Mouse (Mus musculus) gastrocnemius, postnatal 25 days (tissue): ENCODE measurements around the gene Nrbp1. TPM values are rescaled to one million over a fixed set of nuclear protein-coding genes. Genes with fewer than 3 reads are reported as not detected.
"Not testable (repeated sequence)": the region's sequence is repeated elsewhere in the genome, so short reads cannot be mapped to it uniquely, and the experiment has no call there.

Source experiments
- DNase-seq: peaks from one replicate; pipeline ENCODE4 v3.0.0; 2022
- total RNA-seq, 2 experiments: library from RNA; stranded (reverse); gene quantifications; 1 replicate in 1 of 2; 2 replicates in 1 of 2; pipeline ENCODE4 v1.2.3; 2021

The Nrbp1 gene
- total RNA-seq, 2 experiments from 2014 or later, result 52.2 to 55.9 TPM

DNA sequence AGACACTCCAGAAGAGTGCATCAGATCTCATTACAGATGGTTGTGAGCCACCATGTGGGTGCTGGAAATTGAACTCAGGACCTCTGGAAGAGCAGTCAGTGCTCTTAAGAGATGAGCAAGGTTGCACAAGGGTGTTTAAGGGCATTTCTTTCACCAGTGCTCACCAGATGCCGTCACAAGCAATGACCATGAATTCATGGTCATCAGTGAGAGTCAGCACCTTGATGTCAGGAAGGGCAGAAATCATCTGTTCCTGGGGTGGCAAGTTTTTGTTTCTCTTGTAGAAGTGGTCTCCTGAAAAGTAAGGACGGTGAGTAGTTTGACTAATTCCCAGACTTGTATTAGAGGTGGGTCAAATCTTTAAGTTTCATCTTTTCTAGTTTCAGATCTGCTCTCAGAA is 36.8 kb upstream of the Nrbp1 start:
- DNase-seq, result no peak

DNA sequence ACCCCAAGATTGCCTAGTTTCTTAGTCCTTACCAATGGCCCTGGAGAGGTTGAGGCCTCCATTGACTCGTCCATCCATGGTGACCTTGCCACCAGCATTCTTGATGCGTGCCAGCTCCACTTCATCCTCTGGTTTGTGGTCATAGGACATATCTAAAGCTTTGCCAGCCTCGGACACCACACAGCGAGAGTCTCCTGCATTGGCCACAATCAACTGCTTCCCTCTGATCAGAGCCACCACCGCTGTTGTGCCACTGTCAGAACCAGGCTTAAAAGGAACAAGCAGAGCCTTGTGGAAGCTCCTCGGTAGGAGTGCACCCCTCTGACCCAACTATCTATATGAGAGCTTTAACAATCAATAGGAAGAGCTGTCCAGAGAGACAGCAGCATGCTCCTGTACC is 36.2 kb upstream of the Nrbp1 start:
- DNase-seq, result no peak

- DNase-seq, result not testable (repeated sequence)
Measured at GRCm38 (mm10) chr5:31216554-31216953, 24.1 kb upstream of the Nrbp1 start.

GRCm38 (mm10) chr5:31218294-31218693 is 22.4 kb upstream of the Nrbp1 start:
- DNase-seq, result no peak

DNA sequence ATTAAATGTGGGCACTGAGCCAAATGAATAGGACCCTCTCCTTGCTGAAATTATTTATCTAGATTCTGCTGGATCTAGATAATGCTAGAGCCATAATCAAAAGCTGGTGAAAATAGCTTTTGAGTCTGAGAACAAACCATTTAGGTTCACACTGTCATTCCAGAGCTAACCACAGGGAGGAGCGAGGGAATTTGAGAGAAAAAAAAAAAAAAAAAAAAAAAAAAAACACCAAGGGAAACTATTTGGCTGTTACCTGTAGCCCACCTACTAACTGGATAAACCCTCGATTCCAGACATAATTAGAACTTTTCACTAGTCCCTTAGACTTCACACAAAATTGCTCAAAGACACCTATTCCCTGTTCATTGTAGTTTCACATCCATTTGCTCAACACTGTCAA is 21.6 kb upstream of the Nrbp1 start:
- DNase-seq, result no peak

- no peak for DNase-seq
Measured at GRCm38 (mm10) chr5:31219474-31219873, 21.2 kb upstream of the Nrbp1 start.

DNA sequence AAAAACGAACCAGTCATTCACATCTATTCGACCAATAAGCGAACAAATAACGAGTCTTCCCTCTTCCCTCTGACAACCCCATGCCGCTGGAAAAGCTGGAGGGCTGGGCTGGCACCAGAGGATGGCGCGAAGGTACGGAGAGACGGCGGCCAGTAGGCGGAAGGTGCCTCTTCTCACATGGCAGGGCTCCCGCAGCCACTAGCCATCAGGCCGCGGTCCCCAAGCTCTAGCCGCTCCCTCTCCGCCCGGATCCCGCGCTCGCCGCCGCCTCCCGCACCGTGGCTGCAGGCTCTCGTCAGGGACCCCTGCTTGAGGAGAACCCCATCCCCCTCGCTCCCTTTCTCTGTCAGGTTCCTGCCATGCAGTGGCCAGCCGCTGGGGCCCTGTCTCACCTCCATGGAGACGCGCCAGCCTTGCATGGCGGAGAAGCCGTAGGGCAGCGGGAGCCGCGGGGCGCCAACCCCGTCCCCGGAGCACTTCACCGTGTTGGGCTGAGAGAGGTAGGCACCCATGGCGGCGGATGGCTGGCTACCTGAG is 20.7 kb upstream of the Nrbp1 start:
- DNase-seq, result no peak

- DNase-seq, result peak; percentile 97
Measured at GRCm38 (mm10) chr5:31220448-31221303, 20.0 kb upstream of the Nrbp1 start, which contains the start of gene Ppm1g. Gene Ppm1g (minus strand): TSS chr5:31220687.

- no peak for DNase-seq
Measured at GRCm38 (mm10) chr5:31221304-31221945, 19.2 kb upstream of the Nrbp1 start.

DNA sequence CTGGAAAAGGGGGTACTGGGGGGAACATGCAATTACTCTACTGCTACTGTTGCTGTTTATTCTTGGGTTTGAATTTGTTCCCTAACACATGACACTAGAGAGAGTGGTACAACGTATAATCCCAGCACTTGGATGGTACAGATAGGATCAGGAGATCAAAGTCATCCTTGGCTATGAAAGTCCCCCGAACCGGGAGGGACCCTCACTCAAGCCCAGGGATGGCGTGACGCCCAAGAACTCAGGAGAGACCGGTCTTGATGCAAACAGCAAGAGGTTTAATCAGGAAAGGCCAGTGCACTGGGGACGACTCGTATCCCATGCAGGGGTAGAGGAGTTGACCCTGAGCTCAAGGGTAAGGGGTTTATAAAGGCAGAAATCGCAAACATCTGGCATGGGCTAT is 18.0 kb upstream of the Nrbp1 start:
- no peak for DNase-seq

GRCm38 (mm10) chr5:31226641-31227040 is 14.0 kb upstream of the Nrbp1 start:
- no peak for DNase-seq

DNA sequence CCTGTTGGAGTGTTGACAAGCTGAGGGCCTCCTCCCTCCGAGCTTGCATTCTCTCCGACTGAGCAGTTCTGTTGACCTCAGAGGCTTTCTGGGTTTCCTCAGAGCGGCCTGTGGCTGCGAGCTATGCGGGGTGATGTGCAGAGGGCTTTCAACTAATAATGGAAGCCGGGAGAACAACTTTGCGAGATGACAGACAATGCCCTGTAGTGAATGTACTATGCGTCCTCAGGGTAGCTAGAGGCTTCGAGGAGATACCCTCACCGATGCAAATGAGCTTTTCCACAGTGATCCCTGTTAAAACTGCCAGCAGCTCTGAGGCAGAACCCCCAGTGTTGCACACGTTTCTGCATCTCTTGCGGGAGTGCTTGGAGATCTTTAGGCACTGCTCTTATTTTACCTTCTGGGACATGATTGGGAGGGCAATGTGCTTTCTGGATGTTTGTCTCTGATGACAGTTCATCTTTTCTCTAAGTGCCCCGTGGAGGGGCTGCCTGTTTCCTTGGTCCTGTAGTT is 914 bp downstream of the Nrbp1 start:
- DNase-seq, result no peak

DNA sequence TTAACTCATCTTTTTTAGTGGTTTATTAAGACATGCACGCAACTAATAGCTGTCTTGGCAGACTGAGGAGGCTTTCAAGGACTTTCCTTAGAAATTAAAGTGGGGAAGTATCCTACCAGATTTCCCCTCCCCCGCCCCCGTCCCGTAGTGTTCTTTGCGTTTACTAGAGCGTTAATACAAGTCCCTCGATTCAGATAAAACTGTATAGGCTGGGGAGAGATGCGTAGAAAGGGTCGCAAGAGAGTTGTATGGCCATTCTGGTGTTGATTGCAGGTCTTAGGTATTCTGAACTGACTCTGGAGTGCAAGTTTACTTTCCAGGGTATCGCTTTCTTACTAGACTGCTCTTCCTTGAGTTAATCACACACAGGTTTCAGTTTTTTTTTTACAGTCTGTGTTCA is 1.5 kb downstream of the Nrbp1 start:
- DNase-seq, result no peak

DNA sequence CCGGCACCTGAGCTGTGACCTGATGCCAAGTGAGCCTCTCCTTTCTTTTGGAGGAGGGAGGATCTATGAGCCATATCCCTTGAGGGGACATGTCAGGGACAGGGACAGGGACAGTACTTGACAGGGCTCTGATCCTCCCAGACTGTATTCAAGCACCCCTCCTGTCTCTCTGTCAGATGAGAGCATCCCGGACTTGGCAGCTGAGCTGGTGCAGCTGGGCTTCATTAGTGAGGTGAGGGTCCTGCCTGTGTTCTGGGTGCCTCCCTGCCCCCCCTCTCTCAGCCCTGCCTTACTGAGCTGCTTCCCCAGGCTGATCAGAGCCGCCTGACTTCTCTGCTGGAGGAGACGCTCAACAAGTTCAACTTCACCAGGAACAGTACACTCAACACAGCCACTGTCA is 10.1 kb downstream of the Nrbp1 start:
- DNase-seq, result no peak

DNA sequence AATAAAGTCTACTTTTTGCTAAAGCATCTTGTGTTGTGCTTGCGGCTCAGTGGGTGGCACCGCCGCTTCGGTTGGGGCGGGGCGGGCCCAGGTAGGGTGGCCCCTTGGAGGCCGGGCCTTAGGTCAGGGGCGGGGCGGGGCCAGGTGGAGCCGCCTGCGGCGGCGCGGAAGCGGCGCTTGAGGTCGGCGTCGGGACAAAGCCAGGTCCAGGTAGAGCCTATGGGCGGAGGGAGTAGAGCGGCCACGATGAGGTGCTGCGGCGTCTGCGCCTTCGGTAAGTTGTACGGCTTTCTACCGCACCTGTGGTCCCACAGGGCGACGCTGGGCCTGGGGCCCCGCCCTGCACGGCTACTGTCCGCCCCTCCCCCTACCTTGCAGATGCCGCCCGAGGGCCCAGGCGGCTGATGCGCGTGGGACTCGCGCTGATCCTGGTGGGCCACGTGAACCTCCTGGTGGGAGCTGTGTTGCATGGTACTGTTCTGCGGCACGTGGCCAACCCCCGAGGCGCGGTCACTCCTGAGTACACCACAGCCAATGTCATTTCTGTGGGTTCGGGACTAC is 11.0 kb downstream of the Nrbp1 start, which contains the start of gene Krtcap3:
Gene Krtcap3, plus strand, starts transcription at position 151 of the 561 bp plus-strand sequence.
- DNase-seq, result no peak

DNA sequence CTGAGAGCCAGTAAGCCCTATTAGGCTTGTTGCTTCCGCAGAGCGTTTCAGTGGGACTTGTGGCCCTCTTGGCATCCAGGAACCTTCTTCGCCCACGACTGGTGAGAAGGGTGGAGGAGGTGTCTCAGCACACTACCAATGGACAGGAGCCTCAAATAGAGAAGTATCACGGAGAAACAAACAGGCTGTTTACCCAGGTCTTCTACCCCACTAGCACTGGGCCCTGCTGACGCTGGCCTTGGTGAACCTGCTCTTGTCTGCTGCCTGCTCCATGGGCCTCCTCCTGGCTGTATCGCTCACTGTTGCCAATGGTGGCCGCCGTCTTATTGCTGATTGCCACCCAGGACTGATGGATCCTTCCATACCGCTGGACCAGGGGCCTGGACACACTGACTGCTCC is 11.5 kb downstream of the Nrbp1 start:
- no peak for DNase-seq

- DNase-seq, result no peak
Measured at GRCm38 (mm10) chr5:31252795-31253545, 12.3 kb downstream of the Nrbp1 start.

GRCm38 (mm10) chr5:31253806-31254205 is 13.1 kb downstream of the Nrbp1 start:
- DNase-seq, result no peak

DNA sequence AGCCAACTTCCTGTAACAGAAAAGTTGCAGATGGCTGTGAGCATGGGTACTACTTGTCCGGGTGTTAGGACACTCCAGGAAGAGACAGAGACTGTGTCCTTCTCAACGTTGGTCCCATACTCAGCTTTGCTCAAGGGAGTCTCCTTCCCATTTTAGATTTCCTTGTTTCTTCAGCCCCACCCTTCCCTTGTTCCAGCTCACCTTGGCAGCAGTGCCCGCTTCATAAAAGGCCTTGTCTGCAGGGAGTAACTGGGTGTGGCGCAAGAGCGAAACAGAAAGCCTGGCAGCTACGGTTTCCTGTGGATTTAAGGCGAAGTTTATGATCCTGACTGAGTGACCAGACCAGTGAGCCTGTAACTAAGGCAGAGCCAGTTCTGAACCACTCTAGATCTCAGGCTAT is 13.8 kb downstream of the Nrbp1 start:
- peak; percentile 47 for DNase-seq

GRCm38 (mm10) chr5:31254901-31255300 is 14.2 kb downstream of the Nrbp1 start:
- no peak for DNase-seq

DNA sequence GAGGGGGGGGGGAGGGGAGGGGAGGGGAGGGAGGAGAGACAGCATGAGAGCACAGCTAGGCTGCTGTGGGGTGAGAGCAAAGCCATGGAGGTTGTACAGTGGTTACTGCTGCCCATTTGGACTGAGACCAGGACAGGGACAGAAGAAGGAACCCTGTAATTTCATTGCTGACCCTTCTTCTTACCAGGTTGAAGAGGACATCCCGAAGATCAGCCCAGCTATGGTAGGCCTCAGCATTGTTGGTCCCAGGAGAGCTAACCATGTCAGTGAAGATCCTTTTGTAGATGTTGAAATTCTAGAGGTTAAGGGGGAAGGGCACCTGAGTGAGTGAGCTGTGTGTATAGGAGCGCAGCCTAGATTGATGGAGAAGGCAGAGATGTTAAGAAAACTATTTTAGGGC is 14.7 kb downstream of the Nrbp1 start:
- no peak for DNase-seq

DNA sequence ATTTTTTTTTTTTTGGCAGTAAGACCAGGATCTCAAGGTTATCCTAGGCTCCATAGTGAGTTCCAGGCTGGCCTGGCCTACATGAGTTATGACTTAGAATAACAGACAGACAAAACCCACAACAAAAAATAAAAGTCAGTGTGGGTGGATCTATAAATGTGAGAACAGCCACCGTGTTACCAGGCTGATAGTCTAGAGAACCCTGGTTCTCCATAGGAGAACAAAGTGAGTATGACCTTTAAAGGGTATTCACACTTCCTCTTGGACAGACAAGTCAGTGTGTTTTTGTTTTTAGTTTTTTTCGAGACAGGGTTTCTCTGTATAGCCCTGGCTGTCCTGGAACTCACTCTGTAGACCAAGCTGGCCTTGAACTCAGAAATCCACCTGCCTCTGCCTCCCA is 15.3 kb downstream of the Nrbp1 start:
- no peak for DNase-seq
